Mouse (Mus musculus): ENCODE data around the gene Cdh18. TPM values are rescaled to one million over a fixed set of nuclear protein-coding genes. Genes with fewer than 3 reads are reported as not detected.

The Cdh18 gene
- polyA plus RNA-seq, 1 experiment from 2014 or later = 0.21 TPM

GRCm38 (mm10) chr15:23396646-23397045 is 847.8 kb downstream of the Cdh18 start:
- no peak for ATAC-seq (ENCODE audit: extremely low read depth, insufficient number of reproducible peaks, low FRiP score, low TSS enrichment)
- Histone ChIP-seq H3K4me3 (no peak overlapping the region), H3K9me3 (no peaks in the 10 kb centered on the region)

GRCm38 (mm10) chr15:23403792-23404191 is 855.0 kb downstream of the Cdh18 start:
- 83% methylated on average over 2 of the region's 2 CpGs for WGBS
- H3K9ac ChIP-seq = no peak overlapping the region
- H3K4me1 ChIP-seq = no peaks in the 10 kb centered on the region
- H3K4me3 ChIP-seq = no peak overlapping the region
- H3K27me3 ChIP-seq (replicated peaks) = no peaks in the 10 kb centered on the region
- H3K4me2 ChIP-seq = no peak overlapping the region
- H3K27ac ChIP-seq (replicated peaks) = no peak overlapping the region
- no peak for ATAC-seq (ENCODE audit: extremely low read depth, insufficient number of reproducible peaks, low FRiP score, low TSS enrichment)
- no peaks in the 10 kb centered on the region for H3K36me3 ChIP-seq
- H3K9me3 ChIP-seq = no peaks in the 10 kb centered on the region

More at GRCm38 (mm10) chr15:23396646-23397045, 847.8 kb downstream of the Cdh18 start:
- H3K27ac ChIP-seq (replicated peaks) = no peak overlapping the region
- no peaks in the 10 kb centered on the region for H3K4me1 ChIP-seq
- no peak overlapping the region for H3K9ac ChIP-seq
- no peaks in the 10 kb centered on the region for H3K36me3 ChIP-seq
- no peak overlapping the region for H3K4me2 ChIP-seq
- H3K27me3 ChIP-seq (replicated peaks) = no peaks in the 10 kb centered on the region

GRCm38 (mm10) chr15:23408256-23408655 is 859.4 kb downstream of the Cdh18 start:
- no peak for ATAC-seq (ENCODE audit: extremely low read depth, insufficient number of reproducible peaks, low FRiP score, low TSS enrichment)
- H3K9me3 ChIP-seq = no peaks in the 10 kb centered on the region
- no peak overlapping the region for H3K9ac ChIP-seq
- H3K36me3 ChIP-seq = no peaks in the 10 kb centered on the region
- no peaks in the 10 kb centered on the region for H3K27me3 ChIP-seq (replicated peaks)
- WGBS = 80% methylated on average over 1 of the region's 1 CpGs
- H3K27ac ChIP-seq (replicated peaks) = no peak overlapping the region
- no peak overlapping the region for H3K4me2 ChIP-seq
- no peaks in the 10 kb centered on the region for H3K4me1 ChIP-seq
- H3K4me3 ChIP-seq = no peak overlapping the region

- no peaks in the 10 kb centered on the region for H3K36me3 ChIP-seq
- H3K9ac ChIP-seq = no peak overlapping the region
- H3K27me3 ChIP-seq (replicated peaks) = no peaks in the 10 kb centered on the region
- no peak overlapping the region for H3K4me3 ChIP-seq
- H3K9me3 ChIP-seq = peaks cover 3% of the 10 kb centered on the region; the same call in 1 of the 2 replicates
- no peak overlapping the region for H3K27ac ChIP-seq (replicated peaks)
- H3K4me1 ChIP-seq = no peaks in the 10 kb centered on the region; the same call in 1 of the 2 replicates
- no peak for ATAC-seq (ENCODE audit: extremely low read depth, insufficient number of reproducible peaks, low FRiP score, low TSS enrichment)
- whole genome bisulfite sequencing = 57% methylated on average over 5 of the region's 5 CpGs
- no peak overlapping the region for H3K4me2 ChIP-seq
Observed at GRCm38 (mm10) chr15:23416450-23417080, 867.7 kb downstream of the Cdh18 start.

- no peak overlapping the region for H3K9ac ChIP-seq
- no peaks in the 10 kb centered on the region; the same call in 1 of the 2 replicates for H3K4me1 ChIP-seq
- H3K27me3 ChIP-seq (replicated peaks) = no peaks in the 10 kb centered on the region
- H3K4me3 ChIP-seq = no peak overlapping the region
- no peak for ATAC-seq (ENCODE audit: extremely low read depth, insufficient number of reproducible peaks, low FRiP score, low TSS enrichment)
- no peak overlapping the region for H3K4me2 ChIP-seq
- H3K27ac ChIP-seq (replicated peaks) = no peak overlapping the region
- peaks cover 3% of the 10 kb centered on the region; the same call in 1 of the 2 replicates for H3K9me3 ChIP-seq
- H3K36me3 ChIP-seq = no peaks in the 10 kb centered on the region
Observed at GRCm38 (mm10) chr15:23418158-23418557, 869.3 kb downstream of the Cdh18 start.

GRCm38 (mm10) chr15:23420010-23420409 is 871.2 kb downstream of the Cdh18 start:
- H3K9me3 ChIP-seq = peaks cover 3% of the 10 kb centered on the region; the same call in 1 of the 2 replicates
- no peak for ATAC-seq (ENCODE audit: extremely low read depth, insufficient number of reproducible peaks, low FRiP score, low TSS enrichment)
- WGBS = 59% methylated on average over 3 of the region's 3 CpGs
- H3K4me1 ChIP-seq = no peaks in the 10 kb centered on the region; the same call in 1 of the 2 replicates
- H3K27ac ChIP-seq (replicated peaks) = no peak overlapping the region
- no peaks in the 10 kb centered on the region for H3K36me3 ChIP-seq
- H3K4me2 ChIP-seq = no peak overlapping the region
- H3K9ac ChIP-seq = no peak overlapping the region
- no peaks in the 10 kb centered on the region for H3K27me3 ChIP-seq (replicated peaks)
- no peak overlapping the region for H3K4me3 ChIP-seq

- WGBS = 77% methylated on average over 5 of the region's 5 CpGs
- no peaks in the 10 kb centered on the region for H3K4me1 ChIP-seq
- H3K27ac ChIP-seq (replicated peaks) = no peak overlapping the region
- no peaks in the 10 kb centered on the region for H3K27me3 ChIP-seq (replicated peaks)
- no peak overlapping the region for H3K4me2 ChIP-seq
- no peaks in the 10 kb centered on the region for H3K36me3 ChIP-seq
- ATAC-seq (ENCODE audit: extremely low read depth, insufficient number of reproducible peaks, low FRiP score, low TSS enrichment) = no peak
- H3K9me3 ChIP-seq = no peaks in the 10 kb centered on the region
- no peak overlapping the region for H3K4me3 ChIP-seq
- H3K9ac ChIP-seq = no peak overlapping the region
Observed at GRCm38 (mm10) chr15:23430021-23430420, 881.2 kb downstream of the Cdh18 start.

GRCm38 (mm10) chr15:23448542-23448941 is 899.7 kb downstream of the Cdh18 start:
- no peak overlapping the region for H3K4me3 ChIP-seq
- no peaks in the 10 kb centered on the region for H3K9me3 ChIP-seq
- no peaks in the 10 kb centered on the region for H3K36me3 ChIP-seq
- H3K27me3 ChIP-seq (replicated peaks) = no peaks in the 10 kb centered on the region
- 62% methylated on average over 1 of the region's 1 CpGs for WGBS
- ATAC-seq (ENCODE audit: extremely low read depth, insufficient number of reproducible peaks, low FRiP score, low TSS enrichment) = no peak
- H3K4me2 ChIP-seq = no peak overlapping the region
- H3K9ac ChIP-seq = no peak overlapping the region
- H3K27ac ChIP-seq (replicated peaks) = no peak overlapping the region
- H3K4me1 ChIP-seq = peaks cover 3% of the 10 kb centered on the region; the same call in 1 of the 2 replicates

GRCm38 (mm10) chr15:23452098-23452625 is 903.3 kb downstream of the Cdh18 start:
- Histone ChIP-seq H3K4me2 (peak overlapping the region; percentile 33), H3K36me3 (no peaks in the 10 kb centered on the region), H3K27ac (replicated peaks) (peak overlapping the region; percentile 80), H3K27me3 (replicated peaks) (no peaks in the 10 kb centered on the region), H3K4me3 (no peak overlapping the region), H3K9me3 (no peaks in the 10 kb centered on the region), H3K9ac (no peak overlapping the region), H3K4me1 (peaks cover 3% of the 10 kb centered on the region; the same call in 1 of the 2 replicates)
- WGBS = 12% methylated on average over 9 of the region's 9 CpGs
- peak; percentile 73; the same call in 1 of the 2 replicates for ATAC-seq (ENCODE audit: extremely low read depth, insufficient number of reproducible peaks, low FRiP score, low TSS enrichment)

- Histone ChIP-seq H3K4me3 (no peak overlapping the region), H3K4me2 (no peak overlapping the region), H3K27me3 (replicated peaks) (no peaks in the 10 kb centered on the region), H3K4me1 (peaks cover 3% of the 10 kb centered on the region; the same call in 1 of the 2 replicates), H3K9ac (no peak overlapping the region), H3K9me3 (no peaks in the 10 kb centered on the region), H3K27ac (replicated peaks) (no peak overlapping the region), H3K36me3 (no peaks in the 10 kb centered on the region)
- 50% methylated on average over 6 of the region's 6 CpGs for WGBS
- no peak for ATAC-seq (ENCODE audit: extremely low read depth, insufficient number of reproducible peaks, low FRiP score, low TSS enrichment)
Observed at GRCm38 (mm10) chr15:23453331-23453730, 904.5 kb downstream of the Cdh18 start.

- Histone ChIP-seq H3K27ac (replicated peaks) (no peak overlapping the region), H3K9me3 (no peaks in the 10 kb centered on the region), H3K27me3 (replicated peaks) (no peaks in the 10 kb centered on the region), H3K4me2 (no peak overlapping the region), H3K4me3 (no peak overlapping the region), H3K36me3 (no peaks in the 10 kb centered on the region), H3K9ac (no peak overlapping the region), H3K4me1 (peaks cover 3% of the 10 kb centered on the region; the same call in 1 of the 2 replicates)
- ATAC-seq (ENCODE audit: extremely low read depth, insufficient number of reproducible peaks, low FRiP score, low TSS enrichment) = no peak
- 72% methylated on average over 7 of the region's 7 CpGs for WGBS
Observed at GRCm38 (mm10) chr15:23455344-23455743, 906.5 kb downstream of the Cdh18 start.

GRCm38 (mm10) chr15:23457401-23457800 is 908.6 kb downstream of the Cdh18 start:
- no peak for ATAC-seq (ENCODE audit: extremely low read depth, insufficient number of reproducible peaks, low FRiP score, low TSS enrichment)
- H3K9me3 ChIP-seq = no peaks in the 10 kb centered on the region
- H3K9ac ChIP-seq = no peak overlapping the region
- H3K4me3 ChIP-seq = no peak overlapping the region
- H3K4me1 ChIP-seq = peaks cover under 1% of the 10 kb centered on the region; the same call in 1 of the 2 replicates
- no peaks in the 10 kb centered on the region for H3K27me3 ChIP-seq (replicated peaks)
- H3K36me3 ChIP-seq = no peaks in the 10 kb centered on the region
- H3K27ac ChIP-seq (replicated peaks) = no peak overlapping the region
- WGBS = 71% methylated on average over 3 of the region's 3 CpGs
- H3K4me2 ChIP-seq = no peak overlapping the region
